Mouse (Mus musculus): ENCODE measurements at regions not wholly inside any gene's neighbourhood (a gene's known extent, or its start where the extent isn't known, plus 50 kb on each side); places are given as distances from the start of the nearest gene placed in this dataset.
"Not testable (repeated sequence)": the region's sequence is repeated elsewhere in the genome, so short reads cannot be mapped to it uniquely, and the experiment has no call there.

GRCm38 (mm10) chrX:18960465-18960864, 499.3 kb upstream of the 4930578C19Rik start:
- DNase-seq: no peak

- DNase-seq: no peak
Observed at GRCm38 (mm10) chrX:18942612-18943011, 481.4 kb upstream of the 4930578C19Rik start.

DNA sequence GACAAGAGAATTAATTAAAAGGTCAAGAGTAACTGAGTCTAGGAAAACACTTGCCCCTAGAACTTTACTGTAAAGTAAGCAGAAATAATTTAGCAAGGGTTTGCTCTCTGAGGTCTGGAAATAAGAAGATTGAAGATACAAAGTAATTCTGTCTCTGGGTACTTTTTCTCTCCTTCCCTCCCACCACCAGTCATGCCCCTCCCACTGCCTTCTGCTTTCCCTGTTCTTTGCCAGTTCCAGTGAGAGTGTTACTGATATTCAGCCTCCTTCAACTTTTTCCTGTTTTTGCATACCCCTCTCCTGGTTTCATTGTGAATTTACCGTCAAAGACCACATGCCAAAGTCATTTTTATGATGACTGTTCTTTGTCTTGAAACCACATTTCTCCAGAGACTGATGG, 472.1 kb upstream of the 4930578C19Rik start:
- DNase-seq: no peak

- no peak for DNase-seq
Observed at GRCm38 (mm10) chrX:18923084-18923483, 461.9 kb upstream of the 4930578C19Rik start.

DNA sequence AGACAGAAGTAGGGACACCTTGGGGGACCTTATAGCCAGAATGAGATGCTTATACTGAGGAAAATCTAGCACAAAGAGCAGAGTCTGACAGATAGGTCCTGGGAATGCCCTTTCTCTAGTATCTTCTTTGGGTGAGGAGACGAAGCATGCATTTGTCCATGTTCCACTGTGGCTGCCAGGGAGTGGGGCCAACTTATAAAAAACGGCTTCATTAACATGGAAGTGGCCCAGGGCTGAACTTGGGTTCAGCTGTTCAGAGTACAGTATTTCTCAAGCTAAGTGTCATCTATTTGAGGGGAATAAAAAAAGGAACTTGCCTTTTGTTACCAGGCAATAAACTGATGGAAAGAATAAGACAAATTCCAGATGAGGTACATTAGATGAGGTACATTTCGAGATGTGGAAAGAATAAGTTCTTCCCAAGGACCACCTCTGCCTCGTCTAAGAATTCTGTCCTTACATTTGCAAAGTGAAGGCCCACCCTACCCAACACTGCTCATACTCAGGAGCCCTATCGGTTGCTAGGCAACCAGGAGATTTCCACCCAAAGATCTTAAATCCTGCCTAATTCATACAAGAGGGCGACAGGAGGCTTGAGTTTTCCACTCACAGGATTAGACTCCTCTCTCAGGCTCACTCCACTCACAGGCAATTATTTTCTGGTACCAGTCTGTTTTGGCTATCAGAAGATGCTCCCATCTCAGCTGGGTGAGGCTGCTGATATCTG, 460.3 kb upstream of the 4930578C19Rik start:
- no peak for DNase-seq

DNA sequence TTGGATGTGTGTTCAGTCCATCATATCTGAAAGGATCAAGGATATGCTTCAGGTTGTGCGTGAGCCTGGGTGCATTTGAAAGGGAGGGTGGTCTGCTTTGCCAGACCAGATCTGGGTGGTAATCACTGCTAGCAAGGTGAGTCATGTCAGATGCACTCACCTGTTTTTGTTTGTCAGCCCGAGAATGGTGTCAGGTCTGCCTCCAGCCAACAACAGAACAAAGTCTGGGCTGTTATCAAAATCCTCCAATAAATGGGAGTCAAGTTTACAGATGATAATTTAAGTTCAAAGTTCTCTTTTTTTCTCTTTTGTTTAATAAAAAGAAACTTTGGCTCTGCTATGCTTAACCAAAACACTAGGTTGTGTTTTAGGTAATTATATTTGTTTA, 421.6 kb upstream of the 4930578C19Rik start:
- DNase-seq: no peak

- peak; percentile 53 for DNase-seq
Observed at GRCm38 (mm10) chrX:18882088-18882783, 421.0 kb upstream of the 4930578C19Rik start.

GRCm38 (mm10) chrX:18875734-18876133, 414.5 kb upstream of the 4930578C19Rik start:
- no peak for DNase-seq

GRCm38 (mm10) chrX:18874051-18874450, 412.9 kb upstream of the 4930578C19Rik start:
- DNase-seq: no peak

GRCm38 (mm10) chrX:18838668-18839067, 377.5 kb upstream of the 4930578C19Rik start:
- no peak for DNase-seq

DNA sequence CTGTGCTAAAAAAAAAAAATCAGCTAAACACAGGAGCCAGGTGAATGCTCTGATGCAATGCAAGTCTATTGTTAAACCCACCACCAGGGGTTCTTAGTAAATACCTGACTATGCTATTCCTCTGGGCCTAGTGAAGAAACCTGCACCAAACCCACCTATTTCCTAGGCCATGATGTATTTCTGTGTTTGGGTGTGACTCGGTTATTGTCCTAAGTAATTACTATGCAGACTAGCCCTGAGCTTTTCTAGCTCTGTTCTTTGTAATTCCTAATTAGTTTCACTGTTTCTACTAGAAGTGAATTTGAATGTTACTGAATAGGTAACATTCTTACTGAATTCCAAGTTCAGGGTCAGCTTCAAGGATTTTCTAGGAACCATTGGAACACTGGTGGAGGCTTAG, 363.8 kb upstream of the 4930578C19Rik start:
- DNase-seq: not testable (repeated sequence)

- DNase-seq: no peak
Observed at GRCm38 (mm10) chrX:18814441-18814973, 353.3 kb upstream of the 4930578C19Rik start.
